Mouse (Mus musculus) right cerebral cortex, postnatal 10 days (tissue): ENCODE results near the gene Bri3.

Experiments
- DNase-seq, 2 experiments: peaks; one replicate each; pipeline ENCODE4 v3.0.0; 2021; ENCODE audit warnings: low spot score in 2 of 2

The Bri3 gene

GRCm38 (mm10) chr5:144426697-144427096 lies 182.5 kb downstream of the Bri3 start:
- DNase-seq: no peak

GRCm38 (mm10) chr5:144427861-144428260 lies 183.6 kb downstream of the Bri3 start:
- DNase-seq: no peak

- no peak for DNase-seq
Observed at GRCm38 (mm10) chr5:144431481-144431880, 187.2 kb downstream of the Bri3 start.

GRCm38 (mm10) chr5:144439286-144440040 lies 195.2 kb downstream of the Bri3 start:
- no peak for DNase-seq

- DNase-seq: no peak
Observed at GRCm38 (mm10) chr5:144441831-144442271, 197.6 kb downstream of the Bri3 start.

GRCm38 (mm10) chr5:144446475-144447225 lies 202.4 kb downstream of the Bri3 start:
- peak; percentile 28 to 35 for DNase-seq

- DNase-seq: no peak
Observed at GRCm38 (mm10) chr5:144447226-144447616, 203.0 kb downstream of the Bri3 start.

GRCm38 (mm10) chr5:144447975-144448374 lies 203.7 kb downstream of the Bri3 start:
- DNase-seq: no peak

GRCm38 (mm10) chr5:144452776-144453455 lies 208.7 kb downstream of the Bri3 start:
- DNase-seq: no peak

GRCm38 (mm10) chr5:144457623-144458287 lies 213.5 kb downstream of the Bri3 start:
- DNase-seq: no peak

- DNase-seq: no peak
Observed at GRCm38 (mm10) chr5:144466987-144467386, 222.8 kb downstream of the Bri3 start.

GRCm38 (mm10) chr5:144473056-144473455 lies 228.8 kb downstream of the Bri3 start:
- no peak for DNase-seq

- DNase-seq: peak in 1 of 2 experiments; percentile 26
Observed at GRCm38 (mm10) chr5:144479677-144480171, 235.5 kb downstream of the Bri3 start.

GRCm38 (mm10) chr5:144483659-144484375 lies 239.6 kb downstream of the Bri3 start:
- DNase-seq: peak; percentile 31 to 33

GRCm38 (mm10) chr5:144491308-144491707 lies 247.1 kb downstream of the Bri3 start:
- no peak for DNase-seq
